Mouse (Mus musculus): ENCODE data around the gene Slc35e4.

GRCm38 (mm10) chr11:3909236-3909635 lies 5.2 kb downstream of the Slc35e4 start:
- no peak for TF ChIP-seq CTCF (IDR thresholded peaks at IDR 0.05; ENCODE audit: low read depth)
- TF ChIP-seq EP300 (optimal IDR thresholded peaks at IDR 0.05) = no peak
